Mouse (Mus musculus) intestine, postnatal 0 days (tissue): ENCODE results near the gene Wnk4. TPM values are rescaled to one million over a fixed set of nuclear protein-coding genes. Genes with fewer than 3 reads are reported as not detected.
A peak's percentile ranks its signal among the peaks of the same experiment; 100 is the strongest.

ENCODE experiments used
- ATAC-seq: fragments of 200-750 bp; cut with Nextera tagmentation; 2 replicates; pipeline ENCODE4 v1.8.0; 2017; ENCODE audit warnings: mild to moderate bottlenecking, moderate TSS enrichment, moderate library complexity
- H3K27ac ChIP-seq: fragments of 300-500 bp; sonication (generic); 2 replicates; pipeline ENCODE4 v1.5.1; 2014; ENCODE audit warnings: mild to moderate bottlenecking, low read depth, low read length, moderate library complexity
- H3K27me3 ChIP-seq: fragments of 300-500 bp; sonication (generic); replicated peaks from 2 replicates; pipeline ENCODE4 v1.6.1; 2014; ENCODE audit warnings: low read length, mixed read lengths; ENCODE audit not compliant: control insufficient read depth, insufficient read depth
- H3K36me3 ChIP-seq: fragments of 300-500 bp; sonication (generic); 2 replicates; pipeline ENCODE4 v1.6.1; 2014; ENCODE audit warnings: mild to moderate bottlenecking, moderate library complexity; ENCODE audit not compliant: control insufficient read depth, insufficient read depth
- H3K4me1 ChIP-seq: fragments of 300-500 bp; sonication (generic); replicated peaks from 2 replicates; pipeline ENCODE4 v1.6.1; 2014; ENCODE audit warnings: antibody characterized with exemption, low read length, mixed read lengths; ENCODE audit not compliant: control insufficient read depth, insufficient read depth
- H3K4me2 ChIP-seq: fragments of 300-500 bp; sonication (generic); replicated peaks from 2 replicates; pipeline ENCODE4 v1.6.1; 2014; ENCODE audit warnings: low read depth, mild to moderate bottlenecking, moderate library complexity
- H3K4me3 ChIP-seq: fragments of 300-500 bp; sonication (generic); 2 replicates; pipeline ENCODE4 v1.5.1; 2014; ENCODE audit warnings: low read depth, low read length
- H3K9ac ChIP-seq: fragments of 300-500 bp; sonication (generic); 2 replicates; pipeline ENCODE4 v1.6.1; 2014; ENCODE audit warnings: mild to moderate bottlenecking, low read depth, low read length
- H3K9me3 ChIP-seq: fragments of 300-500 bp; sonication (generic); 2 replicates; pipeline ENCODE4 v1.6.1; 2016; ENCODE audit warnings: mixed run types; ENCODE audit not compliant: control insufficient read depth
- CTCF ChIP-seq: sonication (generic); IDR thresholded peaks from 2 replicates; pipeline ENCODE4 v1.5.1; 2016; ENCODE audit warnings: low read depth, mild to moderate bottlenecking, control low read depth, antibody characterized with exemption, moderate library complexity
- whole genome bisulfite sequencing: fragments of 180-500 bp; shearing (Covaris S2); extraction: QIAGEN DNeasy Blood & Tissue Kit; methylation state at CpG from one replicate; pipeline ENCODE4 v1.1.7; 2014; 5-methylcytosine and 5-hydroxymethylcytosine counted together
- polyA plus RNA-seq: library from polyadenylated mRNA; unstranded; fragments of >200 nt; fragmentation: Nextera tagmentation; extraction: Ambion mirVana; gene quantifications from 2 replicates; pipeline ENCODE4 v1.2.1, GENCODE M21; 2015

Gene Wnk4
- polyA plus RNA-seq, 1 experiment from 2014 or later = 4.6 TPM

GRCm38 (mm10) chr11:101264954-101265471 is 4.6 kb downstream of the Wnk4 start:
- H3K9ac ChIP-seq = no peak overlapping the region
- peak overlapping the region; percentile 11; the same call in 1 of the 2 replicates for H3K4me2 ChIP-seq
- H3K36me3 ChIP-seq = no peaks in the 10 kb centered on the region
- no peak overlapping the region for H3K4me3 ChIP-seq
- no peaks in the 10 kb centered on the region; the same call in 1 of the 2 replicates for H3K27me3 ChIP-seq
- no peaks in the 10 kb centered on the region for H3K9me3 ChIP-seq
- TF ChIP-seq CTCF = no peak
- no peak overlapping the region for H3K27ac ChIP-seq
- 41% methylated on average over 31 of the region's 31 CpGs for WGBS
- 0 out of 2 replicates have a peak, but pooled peaks cover 10% of the 10 kb centered on the region for H3K4me1 ChIP-seq
- ATAC-seq = no peak

GRCm38 (mm10) chr11:101265906-101266305 is 5.5 kb downstream of the Wnk4 start:
- Histone ChIP-seq H3K36me3 (no peaks in the 10 kb centered on the region), H3K27ac (no peak overlapping the region), H3K4me1 (0 out of 2 replicates have a peak, but pooled peaks cover 8% of the 10 kb centered on the region), H3K4me3 (no peak overlapping the region), H3K4me2 (no peak overlapping the region), H3K9me3 (no peaks in the 10 kb centered on the region), H3K9ac (no peak overlapping the region), H3K27me3 (no peaks in the 10 kb centered on the region; the same call in 1 of the 2 replicates)
- TF ChIP-seq CTCF = no peak
- WGBS = 53% methylated on average over 6 of the region's 6 CpGs
- ATAC-seq = no peak

- Histone ChIP-seq H3K36me3 (no peaks in the 10 kb centered on the region), H3K9ac (no peak overlapping the region), H3K9me3 (no peaks in the 10 kb centered on the region), H3K4me1 (no peaks in the 10 kb centered on the region), H3K4me3 (no peak overlapping the region), H3K4me2 (no peak overlapping the region), H3K27ac (no peak overlapping the region), H3K27me3 (no peaks in the 10 kb centered on the region)
- WGBS = 13% methylated on average over 10 of the region's 10 CpGs
- ATAC-seq = 0 out of 2 replicates have a peak, but pooled peaks have one; percentile 36
- TF ChIP-seq CTCF = no peak
Measured at GRCm38 (mm10) chr11:101269577-101270116, 9.3 kb downstream of the Wnk4 start.

GRCm38 (mm10) chr11:101272446-101272845 is 12.1 kb downstream of the Wnk4 start:
- H3K9ac ChIP-seq = no peak overlapping the region
- no peaks in the 10 kb centered on the region for H3K9me3 ChIP-seq
- H3K27ac ChIP-seq = no peak overlapping the region
- H3K4me1 ChIP-seq = peaks cover 13% of the 10 kb centered on the region
- no peak for TF ChIP-seq CTCF
- WGBS = 86% methylated on average over 3 of the region's 3 CpGs
- no peak overlapping the region for H3K4me2 ChIP-seq
- ATAC-seq = no peak
- no peak overlapping the region for H3K4me3 ChIP-seq
- no peaks in the 10 kb centered on the region for H3K27me3 ChIP-seq
- H3K36me3 ChIP-seq = no peaks in the 10 kb centered on the region; the same call in 1 of the 2 replicates

- no peak overlapping the region for H3K4me2 ChIP-seq
- H3K9ac ChIP-seq = no peak overlapping the region
- peaks cover 18% of the 10 kb centered on the region for H3K4me1 ChIP-seq
- 76% methylated on average over 4 of the region's 4 CpGs for WGBS
- no peak for ATAC-seq
- no peaks in the 10 kb centered on the region for H3K9me3 ChIP-seq
- TF ChIP-seq CTCF = no peak
- no peak overlapping the region for H3K27ac ChIP-seq
- H3K4me3 ChIP-seq = no peak overlapping the region
- H3K27me3 ChIP-seq = no peaks in the 10 kb centered on the region
- H3K36me3 ChIP-seq = no peaks in the 10 kb centered on the region; the same call in 1 of the 2 replicates
Measured at GRCm38 (mm10) chr11:101275309-101275708, 14.9 kb downstream of the Wnk4 start.

GRCm38 (mm10) chr11:101276319-101277070 is 16.1 kb downstream of the Wnk4 start:
- H3K4me2 ChIP-seq = peak overlapping the region; percentile 75
- 47% methylated on average over 27 of the region's 27 CpGs for WGBS
- ATAC-seq = no peak
- H3K36me3 ChIP-seq = no peaks in the 10 kb centered on the region; the same call in 1 of the 2 replicates
- no peaks in the 10 kb centered on the region for H3K27me3 ChIP-seq
- TF ChIP-seq CTCF = no peak
- no peaks in the 10 kb centered on the region for H3K9me3 ChIP-seq
- H3K4me3 ChIP-seq = peak overlapping the region; percentile 7; the same call in 1 of the 2 replicates
- H3K9ac ChIP-seq = no peak overlapping the region
- no peak overlapping the region; the same call in 1 of the 2 replicates for H3K27ac ChIP-seq
- H3K4me1 ChIP-seq = peaks cover 18% of the 10 kb centered on the region
